Mouse (Mus musculus): ENCODE data around the gene Rbak. TPM values are rescaled to one million over a fixed set of nuclear protein-coding genes. Genes with fewer than 3 reads are reported as not detected.

The Rbak gene
- polyA plus RNA-seq, 1 experiment from 2014 or later, result 1.3 TPM

Small RNA genes within 50 kb of the gene (microRNA-seq; reads per million reads assigned to microRNA genes)
- not detected for gene Gm44405

Other genes with a start within 250 kb of the Rbak start
- 23.0 and 23.4 TPM in 2 replicates for gene Fscn1, start 220.4 kb downstream of the Rbak start, polyA plus RNA-seq (2015; fragmentation: Nextera tagmentation; extraction: Ambion mirVana)
- gene Rnf216, start 67.8 kb downstream of the Rbak start, polyA plus RNA-seq (2015; fragmentation: Nextera tagmentation; extraction: Ambion mirVana), result 13.2 and 13.9 TPM in 2 replicates
- not detected in 2 replicates for gene Olfr718-ps1, start 33.2 kb downstream of the Rbak start, polyA plus RNA-seq (2015; fragmentation: Nextera tagmentation; extraction: Ambion mirVana)
- gene Spdye4b, start 242 bp upstream of the Rbak start, polyA plus RNA-seq (2015; fragmentation: Nextera tagmentation; extraction: Ambion mirVana), result not detected in 2 replicates
- not detected in 2 replicates for gene Spdye4a, start 46.1 kb upstream of the Rbak start, polyA plus RNA-seq (2015; fragmentation: Nextera tagmentation; extraction: Ambion mirVana)
- 1.6 and 1.8 TPM in 2 replicates for gene Zfp12, start 54.4 kb upstream of the Rbak start, polyA plus RNA-seq (2015; fragmentation: Nextera tagmentation; extraction: Ambion mirVana)
- gene Zfp316, start 89.2 kb upstream of the Rbak start, polyA plus RNA-seq (2015; fragmentation: Nextera tagmentation; extraction: Ambion mirVana), result 0.23 and 0.44 TPM in 2 replicates
- gene Zfp853, start 112.8 kb upstream of the Rbak start, polyA plus RNA-seq (2015; fragmentation: Nextera tagmentation; extraction: Ambion mirVana), result not detected in 2 replicates
- gene E130309D02Rik, start 134.6 kb upstream of the Rbak start, polyA plus RNA-seq (2015; fragmentation: Nextera tagmentation; extraction: Ambion mirVana), result 21.8 and 23.2 TPM in 2 replicates
- gene Zdhhc4, start 148.5 kb upstream of the Rbak start, polyA plus RNA-seq (2015; fragmentation: Nextera tagmentation; extraction: Ambion mirVana), result 24.9 and 26.1 TPM in 2 replicates
- not detected in 2 replicates for gene Grid2ip, start 176.6 kb upstream of the Rbak start, polyA plus RNA-seq (2015; fragmentation: Nextera tagmentation; extraction: Ambion mirVana)
- 134 and 140 TPM in 2 replicates for gene Kdelr2, start 223.1 kb upstream of the Rbak start, polyA plus RNA-seq (2015; fragmentation: Nextera tagmentation; extraction: Ambion mirVana)